Mouse (Mus musculus) embryonic facial prominence, embryonic 11.5 days (tissue): ENCODE data around the gene P2rx2. TPM values are rescaled to one million over a fixed set of nuclear protein-coding genes. Genes with fewer than 3 reads are reported as not detected.

Experiments used
- ATAC-seq: fragments of 200-750 bp; cut with Nextera tagmentation; replicated peaks from 2 replicates; pipeline ENCODE4 v1.8.0; 2017; ENCODE audit warnings: low read depth; ENCODE audit not compliant: insufficient number of reproducible peaks, low FRiP score, low TSS enrichment
- DNase-seq: peaks from one replicate; pipeline ENCODE4 v3.0.0-alpha.2; 2015; ENCODE audit warnings: low spot score
- H3K27ac ChIP-seq: fragments of 300-500 bp; sonication (generic); replicated peaks from 2 replicates; pipeline ENCODE4 v1.5.1; 2014; ENCODE audit warnings: mild to moderate bottlenecking, low read depth, low read length, control low read depth
- H3K27me3 ChIP-seq: fragments of 300-500 bp; sonication (generic); 2 replicates; pipeline ENCODE4 v1.6.1; 2014; ENCODE audit warnings: mild to moderate bottlenecking, low read length, moderate library complexity, mixed read lengths; ENCODE audit not compliant: control insufficient read depth, insufficient read depth
- H3K36me3 ChIP-seq: fragments of 300-500 bp; sonication (generic); replicated peaks from 2 replicates; pipeline ENCODE4 v1.6.1; 2014; ENCODE audit warnings: low read depth, mild to moderate bottlenecking, low read length, moderate library complexity, mixed read lengths; ENCODE audit not compliant: control insufficient read depth, insufficient read depth
- H3K4me1 ChIP-seq: fragments of 300-500 bp; sonication (generic); 2 replicates; pipeline ENCODE4 v1.6.1; 2014; ENCODE audit warnings: low read length, mixed read lengths; ENCODE audit not compliant: control insufficient read depth, insufficient read depth
- H3K4me2 ChIP-seq: fragments of 300-500 bp; sonication (generic); 2 replicates; pipeline ENCODE4 v1.6.1; 2014; ENCODE audit warnings: low read depth, mild to moderate bottlenecking, control low read depth, low read length, moderate library complexity
- H3K4me3 ChIP-seq: fragments of 300-500 bp; sonication (generic); 2 replicates; pipeline ENCODE4 v1.5.1; 2014; ENCODE audit warnings: low read depth, low read length, control low read depth
- H3K9ac ChIP-seq: fragments of 300-500 bp; sonication (generic); replicated peaks from 2 replicates; pipeline ENCODE4 v1.6.1; 2014; ENCODE audit warnings: mild to moderate bottlenecking, control low read depth, low read length
- H3K9me3 ChIP-seq: fragments of 300-500 bp; sonication (generic); replicated peaks from 2 replicates; pipeline ENCODE4 v1.6.1; 2016; ENCODE audit warnings: mild to moderate bottlenecking, low read length, inconsistent platforms, mixed read lengths; ENCODE audit not compliant: control insufficient read depth
- whole genome bisulfite sequencing: fragments of 180-500 bp; shearing (Covaris S2); extraction: QIAGEN DNeasy Blood & Tissue Kit; methylation state at CpG from one replicate; pipeline ENCODE4 v1.1.7; 2014; 5-methylcytosine and 5-hydroxymethylcytosine counted together
- polyA plus RNA-seq: library from polyadenylated mRNA; unstranded; fragments of >200 nt; fragmentation: Nextera tagmentation; extraction: Ambion mirVana; gene quantifications from 2 replicates; pipeline ENCODE4 v1.2.1, GENCODE M21; 2014

Gene P2rx2
- polyA plus RNA-seq, 1 experiment from 2014 or later = 1.00 TPM

GRCm38 (mm10) chr5:110361465-110361864, 18.5 kb upstream of the P2rx2 start:
- no peak overlapping the region for H3K4me2 ChIP-seq
- no peaks in the 10 kb centered on the region for H3K4me1 ChIP-seq
- ATAC-seq = no peak
- WGBS = 92% methylated on average over 6 of the region's 6 CpGs
- no peaks in the 10 kb centered on the region for H3K27me3 ChIP-seq
- no peaks in the 10 kb centered on the region; the same call in 1 of the 2 replicates for H3K36me3 ChIP-seq
- H3K9ac ChIP-seq = no peak overlapping the region
- no peak overlapping the region for H3K27ac ChIP-seq
- no peaks in the 10 kb centered on the region for H3K9me3 ChIP-seq
- no peak for DNase-seq
- no peak overlapping the region for H3K4me3 ChIP-seq

GRCm38 (mm10) chr5:110357531-110358179, 14.6 kb upstream of the P2rx2 start:
- H3K4me3 ChIP-seq = no peak overlapping the region
- DNase-seq (peak; percentile 94), ATAC-seq (peak; percentile 16; the same call in 1 of the 2 replicates)
- no peaks in the 10 kb centered on the region for H3K4me1 ChIP-seq
- H3K27ac ChIP-seq = no peak overlapping the region
- no peak overlapping the region for H3K9ac ChIP-seq
- H3K9me3 ChIP-seq = no peaks in the 10 kb centered on the region
- no peak overlapping the region for H3K4me2 ChIP-seq
- 40% methylated on average over 9 of the region's 9 CpGs for WGBS
- H3K27me3 ChIP-seq = peaks cover 2% of the 10 kb centered on the region; the same call in 1 of the 2 replicates
- no peaks in the 10 kb centered on the region for H3K36me3 ChIP-seq

- Histone ChIP-seq H3K9ac (no peak overlapping the region), H3K4me2 (no peak overlapping the region), H3K27me3 (peaks cover 2% of the 10 kb centered on the region; the same call in 1 of the 2 replicates), H3K36me3 (no peaks in the 10 kb centered on the region), H3K4me3 (no peak overlapping the region), H3K4me1 (no peaks in the 10 kb centered on the region), H3K9me3 (no peaks in the 10 kb centered on the region), H3K27ac (no peak overlapping the region)
- DNase-seq (peak; percentile 68), ATAC-seq (no peak)
- WGBS = 15% methylated on average over 7 of the region's 7 CpGs
Measured at GRCm38 (mm10) chr5:110354716-110355115, 11.7 kb upstream of the P2rx2 start.

- H3K27ac ChIP-seq = no peak overlapping the region
- H3K27me3 ChIP-seq = peaks cover 6% of the 10 kb centered on the region
- no peaks in the 10 kb centered on the region for H3K4me1 ChIP-seq
- H3K36me3 ChIP-seq = no peaks in the 10 kb centered on the region
- 86% methylated on average over 8 of the region's 8 CpGs for WGBS
- no peak overlapping the region for H3K9ac ChIP-seq
- no peak overlapping the region for H3K4me3 ChIP-seq
- H3K9me3 ChIP-seq = no peaks in the 10 kb centered on the region
- no peak for DNase-seq
- no peak for ATAC-seq
- no peak overlapping the region for H3K4me2 ChIP-seq
Measured at GRCm38 (mm10) chr5:110347006-110347405, 4.0 kb upstream of the P2rx2 start.

DNA sequence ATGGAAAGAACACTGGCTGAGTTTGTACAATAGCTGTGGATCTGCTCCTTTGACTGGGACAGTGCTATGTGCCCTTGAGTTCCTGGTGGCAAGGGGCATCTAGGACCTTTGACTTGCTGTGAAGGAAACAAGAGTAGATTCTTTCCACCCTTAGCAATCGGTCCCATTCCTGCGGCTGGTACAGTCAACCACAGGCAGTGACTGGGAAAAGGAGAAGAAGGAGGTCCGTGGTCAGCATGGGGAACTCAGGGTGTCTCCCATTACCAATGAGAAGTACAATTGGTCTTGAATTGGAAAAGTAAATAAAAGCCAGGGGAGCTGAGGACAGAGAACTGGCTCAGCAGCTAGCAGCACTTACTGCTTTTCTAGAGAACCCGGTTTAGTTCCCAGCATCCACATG, 2.5 kb upstream of the P2rx2 start:
- WGBS = 86% methylated on average over 4 of the region's 4 CpGs
- Histone ChIP-seq H3K9ac (no peak overlapping the region), H3K27me3 (peaks cover 8% of the 10 kb centered on the region), H3K27ac (no peak overlapping the region), H3K9me3 (no peaks in the 10 kb centered on the region), H3K4me3 (no peak overlapping the region), H3K4me2 (no peak overlapping the region), H3K4me1 (no peaks in the 10 kb centered on the region), H3K36me3 (no peaks in the 10 kb centered on the region)
- no peak for DNase-seq
- no peak for ATAC-seq

- Histone ChIP-seq H3K27me3 (peaks cover 8% of the 10 kb centered on the region), H3K9me3 (no peaks in the 10 kb centered on the region), H3K27ac (no peak within 1 kb of the TSS), H3K9ac (no peak within 1 kb of the TSS), H3K36me3 (no peaks in the 10 kb centered on the region), H3K4me2 (no peak within 1 kb of the TSS), H3K4me1 (no peaks in the 10 kb centered on the region), H3K4me3 (no peak within 1 kb of the TSS)
- DNase-seq (no peak), ATAC-seq (no peak)
- 77% methylated on average over 4 of the region's 4 CpGs for WGBS
Measured at GRCm38 (mm10) chr5:110344524-110344923, 1.5 kb upstream of the P2rx2 start, which contains the start of gene Lrcol1. Lrcol1 (plus strand) TSS chr5:110344730.

- no peak overlapping the region for H3K27ac ChIP-seq
- H3K4me3 ChIP-seq = no peak overlapping the region
- H3K36me3 ChIP-seq = peaks cover 13% of the 10 kb centered on the region
- ATAC-seq (no peak; the same call in 1 of the 2 replicates), DNase-seq (no peak)
- WGBS = 70% methylated on average over 2 of the region's 2 CpGs
- no peak overlapping the region for H3K4me2 ChIP-seq
- H3K9ac ChIP-seq = no peak overlapping the region
- H3K27me3 ChIP-seq = peaks cover 8% of the 10 kb centered on the region
- H3K4me1 ChIP-seq = no peaks in the 10 kb centered on the region
- no peaks in the 10 kb centered on the region for H3K9me3 ChIP-seq
Measured at GRCm38 (mm10) chr5:110338792-110339191, 4.2 kb downstream of the P2rx2 start.

DNA sequence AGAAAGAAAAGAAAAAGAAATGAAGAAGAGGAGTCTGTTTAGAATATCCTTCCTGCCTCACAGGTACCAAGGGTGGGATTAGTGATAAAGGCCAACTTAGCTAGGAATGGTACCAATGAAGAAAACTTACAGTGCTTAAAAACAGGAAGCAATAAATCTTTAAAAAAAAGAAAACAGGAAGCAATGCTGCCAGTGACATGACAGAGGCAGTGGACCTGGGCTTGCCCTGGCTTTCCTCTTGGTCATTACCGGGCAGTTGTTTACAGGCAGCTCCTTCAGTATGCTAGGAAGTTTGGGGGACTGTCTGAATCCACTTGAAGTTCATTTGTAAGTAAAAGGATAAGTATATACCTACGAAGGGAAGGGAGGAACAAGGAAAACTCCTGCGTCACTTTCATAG, 12.5 kb downstream of the P2rx2 start:
- H3K4me3 ChIP-seq = no peak overlapping the region
- DNase-seq = no peak
- ATAC-seq = no peak
- no peak overlapping the region for H3K4me2 ChIP-seq
- H3K27me3 ChIP-seq = no peaks in the 10 kb centered on the region
- 91% methylated on average over 3 of the region's 3 CpGs for WGBS
- H3K27ac ChIP-seq = no peak overlapping the region
- no peak overlapping the region for H3K9ac ChIP-seq
- H3K9me3 ChIP-seq = no peaks in the 10 kb centered on the region
- H3K36me3 ChIP-seq = peaks cover 12% of the 10 kb centered on the region
- H3K4me1 ChIP-seq = no peaks in the 10 kb centered on the region
